Mouse (Mus musculus) urinary bladder, adult 18-20 months (tissue): ENCODE measurements around the gene Trpc7.

ENCODE experiments used
- DNase-seq, 2 experiments: peaks; one replicate each; pipeline ENCODE4 v3.0.0; 2022; ENCODE audit warnings: low spot score in 2 of 2, mixed read lengths in 2 of 2

The Trpc7 gene

DNA sequence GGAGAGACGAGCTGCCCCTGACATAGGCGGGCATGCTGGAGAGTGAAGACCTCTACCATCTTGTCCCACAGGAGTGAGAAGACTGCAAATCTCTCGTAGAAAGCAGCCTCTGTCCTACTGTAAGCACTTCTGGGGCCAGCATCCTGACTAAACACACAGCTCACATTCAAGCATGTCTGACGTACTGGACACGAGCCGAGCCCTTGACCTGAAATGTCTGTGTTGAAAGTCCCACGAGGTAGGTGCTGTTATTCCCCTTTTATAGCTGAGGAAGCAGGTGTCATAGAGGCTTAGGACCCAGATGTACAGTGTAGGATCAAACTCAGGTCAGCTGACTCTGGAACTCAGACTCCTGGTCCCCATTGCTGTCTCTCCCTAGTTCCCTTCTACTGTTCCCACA lies 146.4 kb downstream of the Trpc7 start:
- no peak for DNase-seq

- DNase-seq = no peak
These were observed 148.2 kb downstream of the Trpc7 start for GRCm38 (mm10) chr13:56747554-56747953.

DNA sequence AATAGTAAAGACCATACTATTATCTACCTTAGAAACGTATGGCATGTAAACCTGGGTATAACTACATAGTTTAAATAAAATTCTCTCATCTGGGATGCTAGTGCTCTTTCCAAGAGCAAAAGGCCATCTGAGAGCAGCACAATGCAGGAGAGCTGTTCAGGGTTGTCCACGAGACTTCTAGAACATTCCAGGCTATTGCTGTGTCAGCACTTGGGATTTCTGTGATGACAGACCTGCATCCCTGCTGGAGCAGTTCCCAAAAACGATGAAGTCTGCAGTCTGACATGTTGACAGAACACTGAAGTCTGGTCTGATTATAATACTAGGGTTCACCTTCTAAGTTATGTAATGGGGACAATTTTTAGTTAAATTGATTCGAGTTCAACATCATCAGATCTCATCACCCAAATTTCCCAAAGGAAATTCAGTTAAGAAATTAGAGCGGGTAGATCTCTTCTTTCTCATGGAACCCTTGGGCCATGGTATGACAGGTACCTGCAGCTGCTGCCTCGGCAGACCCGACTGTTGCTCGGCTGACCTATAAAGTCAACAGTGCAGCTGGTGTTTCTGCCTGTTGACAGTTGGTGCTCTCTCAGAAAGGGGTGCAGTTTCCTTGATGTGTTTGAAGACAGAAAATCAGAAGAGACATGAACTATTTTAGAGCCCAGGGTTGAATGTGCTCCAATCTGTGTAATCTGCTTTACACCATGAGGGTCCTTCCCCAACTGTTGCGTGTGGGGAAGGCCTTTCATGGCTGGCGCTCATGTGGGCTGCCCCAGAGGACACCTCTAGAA lies 148.9 kb downstream of the Trpc7 start:
- no peak for DNase-seq

- DNase-seq = no peak
These were observed 153.4 kb downstream of the Trpc7 start for GRCm38 (mm10) chr13:56742325-56742901.

- DNase-seq = no peak
These were observed 154.1 kb downstream of the Trpc7 start for GRCm38 (mm10) chr13:56741691-56742090.

DNA sequence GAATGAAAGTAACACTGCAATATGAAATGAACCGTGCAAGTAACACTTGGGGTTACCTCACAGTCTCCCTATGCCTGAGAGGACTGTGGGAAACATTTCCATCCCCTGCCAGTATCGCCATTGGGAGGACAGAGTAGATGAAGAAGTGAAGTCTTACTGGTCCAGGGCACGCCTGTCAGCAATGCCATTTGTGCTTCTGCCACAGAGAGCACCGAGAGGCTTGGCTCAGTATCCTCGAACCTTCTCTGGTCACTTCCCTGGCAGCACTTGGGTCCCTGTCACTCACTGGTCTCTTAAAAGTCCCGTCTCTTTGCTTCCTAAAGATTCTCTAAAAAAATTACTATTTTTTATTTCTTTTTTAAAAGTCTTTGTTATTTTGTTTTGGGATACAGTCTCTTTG lies 155.3 kb downstream of the Trpc7 start:
- DNase-seq = no peak

GRCm38 (mm10) chr13:56739556-56739955 lies 156.2 kb downstream of the Trpc7 start:
- DNase-seq = no peak

GRCm38 (mm10) chr13:56735212-56735875 lies 160.4 kb downstream of the Trpc7 start:
- no peak for DNase-seq

GRCm38 (mm10) chr13:56734617-56735016 lies 161.2 kb downstream of the Trpc7 start:
- DNase-seq = no peak

DNA sequence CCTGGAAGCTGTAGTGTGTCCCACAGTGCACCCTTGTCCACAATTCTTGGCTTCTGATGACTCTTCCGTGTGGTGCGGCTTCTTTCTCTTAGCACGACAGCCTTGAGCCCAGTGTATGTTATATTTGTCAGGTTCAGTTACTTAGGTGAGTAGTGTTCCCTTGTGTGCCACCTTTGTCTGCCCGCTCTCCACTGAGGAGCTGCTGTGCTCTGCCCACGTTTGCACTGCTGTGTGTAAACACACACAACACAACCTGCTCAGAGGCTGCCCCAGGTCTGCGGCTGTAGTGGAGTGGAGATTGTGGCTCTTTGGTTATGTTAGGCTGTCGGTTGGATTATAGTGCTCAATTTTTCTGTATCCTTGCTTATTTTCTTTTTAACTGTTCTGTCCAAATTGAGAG lies 166.7 kb downstream of the Trpc7 start:
- no peak for DNase-seq

DNA sequence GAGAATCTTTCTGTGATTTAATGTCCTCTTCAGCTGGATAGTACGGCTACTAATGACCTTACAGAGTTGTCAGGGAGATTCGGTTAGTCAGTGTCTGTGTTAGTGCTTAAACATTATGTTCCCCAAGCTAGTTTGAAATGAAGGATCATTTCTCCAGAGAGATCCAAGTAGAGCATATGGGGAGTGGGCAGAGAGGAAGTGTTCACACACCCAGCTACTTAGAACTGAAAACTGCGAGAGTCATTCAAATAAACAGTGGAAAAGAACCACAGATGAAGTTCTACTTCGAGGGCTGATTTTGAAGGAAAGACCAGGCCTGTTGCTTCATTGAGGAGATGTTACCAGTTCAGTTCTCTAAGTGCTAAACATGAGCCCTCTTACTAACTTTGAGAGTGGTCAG lies 169.2 kb downstream of the Trpc7 start:
- no peak for DNase-seq
